Mouse (Mus musculus) CH12.LX (cell line): ENCODE data around the gene Gm3646. TPM values are rescaled to one million over a fixed set of nuclear protein-coding genes. Genes with fewer than 3 reads are reported as not detected.

Experiments used
- DNase-seq: peaks from one replicate; pipeline ENCODE4 v3.0.0-alpha.2; 2013; ENCODE audit errors: extremely low read depth
- H3K27ac ChIP-seq: 2 replicates; pipeline ENCODE4 v1.5.1; 2012; ENCODE audit warnings: low read depth, mild to moderate bottlenecking, control low read depth, moderate library complexity; ENCODE audit not compliant: insufficient read depth
- H3K27me3 ChIP-seq: replicated peaks from 2 replicates; pipeline ENCODE3; 2012; ENCODE audit warnings: inconsistent platforms
- H3K36me3 ChIP-seq, 2 experiments: replicated peaks in 1 of 2; 2 replicates each; pipeline versions ENCODE3 to v1.6.1; 2012; ENCODE audit warnings: inconsistent platforms in 1 of 2, low read length in 1 of 2, mild to moderate bottlenecking in 1 of 2, mixed read lengths in 1 of 2, moderate library complexity in 1 of 2; ENCODE audit not compliant: control insufficient read depth in 1 of 2, insufficient read depth in 1 of 2
- H3K4me1 ChIP-seq, 2 experiments: 2 replicates each; pipeline ENCODE4 v1.6.1; 2012; ENCODE audit warnings: inconsistent platforms in 1 of 2, moderate library complexity in 1 of 2; ENCODE audit not compliant: insufficient read depth in 2 of 2, control insufficient read depth in 1 of 2
- H3K4me2 ChIP-seq: 2 replicates; pipeline ENCODE4 v1.6.1; 2012; ENCODE audit warnings: low read depth, mild to moderate bottlenecking, control low read depth; ENCODE audit not compliant: poor library complexity, insufficient read depth, severe bottlenecking
- H3K4me3 ChIP-seq, 3 experiments: fragments of 150-350 bp in 1 of 3; sonication (generic) in 1 of 3; replicated peaks in 1 of 3; 2 replicates each; pipeline versions ENCODE3 to v1.5.1; 2011 to 2012; ENCODE audit warnings: low read depth in 2 of 3, low read length in 2 of 3, mild to moderate bottlenecking in 2 of 3, moderate library complexity in 2 of 3, control low read depth in 1 of 3, improper control_type of control experiment in 1 of 3, inconsistent platforms in 1 of 3, mixed read lengths in 1 of 3; ENCODE audit not compliant: poor library complexity in 1 of 3
- H3K79me2 ChIP-seq: replicated peaks from 2 replicates; pipeline ENCODE4 v1.6.1; 2012; ENCODE audit warnings: mild to moderate bottlenecking, moderate library complexity; ENCODE audit not compliant: control insufficient read depth, poor library complexity, insufficient read depth, severe bottlenecking; ENCODE audit errors: extremely low read depth
- H3K9ac ChIP-seq: 2 replicates; pipeline ENCODE4 v1.6.1; 2012; ENCODE audit warnings: low read depth, mild to moderate bottlenecking, control low read depth, moderate library complexity; ENCODE audit not compliant: insufficient read depth
- H3K9me3 ChIP-seq: replicated peaks from 2 replicates; pipeline ENCODE3; 2012; ENCODE audit warnings: low read length, inconsistent platforms, mixed read lengths
- CHD2 ChIP-seq: IDR thresholded peaks from 2 replicates; pipeline ENCODE4 v1.6.1; 2011; ENCODE audit warnings: low read length, improper control_type of control experiment
- CTCF ChIP-seq, 2 experiments: IDR thresholded peaks in 1 of 2; conservative IDR thresholded peaks in 1 of 2; 2 replicates each; pipeline ENCODE4 v1.5.1; 2011 to 2012; ENCODE audit warnings: low read depth in 2 of 2, low read length in 2 of 2, improper control_type of control experiment in 1 of 2, inconsistent platforms in 1 of 2, mild to moderate bottlenecking in 1 of 2, moderate library complexity in 1 of 2
- EP300 ChIP-seq: IDR thresholded peaks from 2 replicates; pipeline ENCODE4 v1.6.1; 2011; ENCODE audit warnings: low read length, improper control_type of control experiment
- ETS1 ChIP-seq: conservative IDR thresholded peaks from 2 replicates; pipeline ENCODE4 v1.6.1; 2012; ENCODE audit warnings: low read depth, mild to moderate bottlenecking, inconsistent platforms, low read length, improper control_type of control experiment, moderate library complexity
- GABPA ChIP-seq: IDR thresholded peaks from 2 replicates; pipeline ENCODE4 v1.6.1; 2012; ENCODE audit warnings: low read depth, low read length, improper control_type of control experiment, inconsistent platforms; ENCODE audit not compliant: insufficient replicate concordance
- HCFC1 ChIP-seq: IDR thresholded peaks from 2 replicates; pipeline ENCODE4 v1.6.1; 2012; ENCODE audit warnings: low read depth, mild to moderate bottlenecking, inconsistent platforms, low read length, improper control_type of control experiment
- IRF4 ChIP-seq: IDR thresholded peaks from 2 replicates; pipeline ENCODE4 v1.6.1; 2014; ENCODE audit warnings: low read depth, mild to moderate bottlenecking, inconsistent platforms, low read length, improper control_type of control experiment
- KAT2A ChIP-seq: IDR thresholded peaks from 2 replicates; pipeline ENCODE4 v1.6.1; 2012; ENCODE audit warnings: low read length, improper control_type of control experiment, inconsistent platforms; ENCODE audit not compliant: insufficient replicate concordance
- NELFE ChIP-seq: IDR thresholded peaks from 2 replicates; pipeline ENCODE4 v1.6.1; 2011; ENCODE audit warnings: low read depth, low read length, improper control_type of control experiment
- NRF1 ChIP-seq: IDR thresholded peaks from 2 replicates; pipeline ENCODE4 v1.6.1; 2014; ENCODE audit warnings: low read depth, mild to moderate bottlenecking, inconsistent platforms, low read length, improper control_type of control experiment, moderate library complexity
- POLR2A ChIP-seq: IDR thresholded peaks from 2 replicates; pipeline ENCODE4 v1.6.1; 2011; ENCODE audit warnings: low read depth, mild to moderate bottlenecking, improper control_type of control experiment, low read length
- RAD21 ChIP-seq: IDR thresholded peaks from 2 replicates; pipeline ENCODE4 v1.6.1; 2011; ENCODE audit warnings: low read depth, mild to moderate bottlenecking, low read length, improper control_type of control experiment, moderate library complexity
- TCF12 ChIP-seq: IDR thresholded peaks from 2 replicates; pipeline ENCODE4 v1.6.1; 2014; ENCODE audit warnings: low read depth, mild to moderate bottlenecking, inconsistent platforms, low read length, improper control_type of control experiment
- UBTF ChIP-seq: IDR thresholded peaks from 2 replicates; pipeline ENCODE4 v1.6.1; 2012; ENCODE audit warnings: low read depth, mild to moderate bottlenecking, inconsistent platforms, low read length, improper control_type of control experiment, moderate library complexity
- USF2 ChIP-seq: conservative IDR thresholded peaks from 2 replicates; pipeline ENCODE4 v1.6.1; 2011; ENCODE audit warnings: low read depth, low read length, improper control_type of control experiment
- dilution Hi-C: fragments of 300-500 bp; cut with MboI; formaldehyde crosslinking; loops from 2 replicates; pipeline ENCODE4 v1.14.3; 2020; ENCODE audit warnings: low sequenced_read_pairs; ENCODE audit not compliant: extremely low pct_unique_long_range_greater_than_20kb, extremely low pct_ligation_motif_present
- in situ Hi-C: fragments of 300-500 bp; cut with MboI; formaldehyde crosslinking; loops from 3 replicates; pipeline ENCODE4 v1.14.3; 2019; ENCODE audit warnings: low sequenced_read_pairs, low pct_ligation_motif_present, low pct_unique_long_range_greater_than_20kb, mixed read lengths
- polyA plus RNA-seq: library from polyadenylated mRNA; unstranded; fragments of >175 nt; gene quantifications from 2 replicates; pipeline ENCODE4 v1.2.1, GENCODE M21; 2012; ENCODE audit warnings: low read depth; ENCODE audit not compliant: insufficient read length
- total RNA-seq, 2 experiments: library from RNA; depleted of rRNA; stranded (reverse); fragments of 300-350 nt in 1 of 2; fragments of >200 nt in 1 of 2; gene quantifications; 2 replicates each; pipeline ENCODE4 v1.2.3; 2012 to 2014

Gene Gm3646
- total and polyA plus RNA-seq, 3 experiments, result not detected

DNA sequence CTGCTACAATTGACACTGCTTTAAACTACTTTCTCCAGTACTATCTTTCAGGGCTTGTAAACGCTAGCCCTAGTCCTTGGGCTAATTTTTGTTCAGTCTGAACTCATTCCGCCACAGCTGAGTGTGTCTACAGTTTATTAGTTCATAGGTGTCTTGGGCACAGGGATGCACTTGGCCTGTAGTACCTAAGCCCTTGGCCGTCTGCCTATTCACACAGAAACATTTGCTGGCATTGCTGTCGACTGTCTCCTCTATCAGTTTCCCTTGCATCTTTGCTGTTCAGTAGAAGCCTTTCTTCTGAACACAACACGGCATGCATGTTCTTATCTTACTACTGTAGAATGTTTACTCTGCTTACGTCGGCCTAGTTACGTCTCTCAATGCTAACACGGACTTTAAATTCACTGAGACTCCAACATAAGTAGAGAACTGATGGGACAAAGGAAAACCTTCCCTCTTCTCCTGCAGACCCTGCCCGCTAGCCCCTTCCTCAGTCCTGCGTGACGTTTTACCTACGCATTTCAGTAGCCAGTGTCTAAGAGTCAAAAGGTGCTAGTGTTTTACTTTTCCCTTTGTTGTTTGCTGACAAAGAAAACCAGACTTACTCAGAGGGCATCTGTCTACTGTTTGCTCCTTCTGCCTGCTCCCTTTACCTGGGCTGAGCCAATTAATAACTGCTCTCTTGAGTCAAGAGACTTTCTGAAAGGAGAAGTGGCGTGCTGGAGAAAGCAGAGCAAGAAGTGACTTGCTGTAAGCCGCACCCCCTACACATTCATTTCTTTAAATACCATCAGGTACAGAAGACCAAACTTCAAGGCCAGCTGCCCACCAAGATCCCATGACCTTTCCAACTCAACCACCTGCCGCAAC lies 25.8 kb downstream of the Gm3646 start:
- TF ChIP-seq CTCF (conservative IDR thresholded peaks at IDR 0.05 in 1 of 2, IDR thresholded peaks at IDR 0.05 in 1 of 2; ENCODE audit: low read depth in 2 of 2, low read length in 2 of 2), result no peak
- TF ChIP-seq CHD2, result no peak
- Histone ChIP-seq H3K4me3 (no peak overlapping the region), H3K36me3 (no peaks in the 10 kb centered on the region), H3K4me2 (no peak overlapping the region), H3K4me1 (peaks cover under 1 to 2% of the 10 kb centered on the region in 2 experiments; a peak in 2 of 4 replicates), H3K27ac (no peak overlapping the region), H3K9ac (no peak overlapping the region), H3K27me3 (no peaks in the 10 kb centered on the region), H3K9me3 (no peaks in the 10 kb centered on the region), H3K79me2 (no peaks in the 10 kb centered on the region)
- DNase-seq, result no peak
- dilution Hi-C loops (no loop called here), in situ Hi-C loops (no loop called here)

DNA sequence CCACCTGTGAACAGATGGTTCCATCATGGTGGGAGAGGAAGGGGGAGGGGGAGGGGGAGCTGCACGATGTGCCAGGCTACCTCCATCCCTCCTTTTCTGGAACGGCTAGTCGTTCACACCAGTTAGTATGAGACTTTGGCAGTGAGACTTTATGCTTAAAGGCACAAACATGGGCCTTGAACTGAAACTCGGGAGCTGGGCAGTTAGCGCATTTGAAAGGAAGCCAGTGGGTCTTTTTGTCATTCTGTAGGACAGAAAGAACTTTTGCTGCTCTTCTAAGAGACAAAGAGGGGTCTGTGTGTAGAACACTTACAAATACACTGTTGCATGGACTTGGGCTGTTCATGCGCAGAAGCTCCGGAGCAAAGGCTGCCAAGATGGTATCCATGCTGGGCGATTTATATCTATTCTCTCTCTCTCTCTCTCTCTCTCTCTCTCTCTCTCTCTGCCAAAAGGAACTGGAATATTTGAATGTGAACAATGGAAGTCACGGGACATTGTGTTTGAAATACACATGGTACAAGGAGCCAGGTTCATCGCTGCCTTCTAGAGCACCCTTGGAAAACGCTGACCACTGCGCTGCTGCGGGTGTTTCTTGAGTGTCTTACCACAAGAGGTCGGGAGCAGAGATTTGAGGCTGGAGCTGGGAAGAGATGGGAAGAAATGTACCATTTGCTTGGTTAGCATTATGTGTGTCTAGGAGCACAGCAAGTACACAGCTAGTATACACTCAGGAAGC lies 31.0 kb downstream of the Gm3646 start:
- in situ Hi-C loops (no loop called here), dilution Hi-C loops (no loop called here)

DNA sequence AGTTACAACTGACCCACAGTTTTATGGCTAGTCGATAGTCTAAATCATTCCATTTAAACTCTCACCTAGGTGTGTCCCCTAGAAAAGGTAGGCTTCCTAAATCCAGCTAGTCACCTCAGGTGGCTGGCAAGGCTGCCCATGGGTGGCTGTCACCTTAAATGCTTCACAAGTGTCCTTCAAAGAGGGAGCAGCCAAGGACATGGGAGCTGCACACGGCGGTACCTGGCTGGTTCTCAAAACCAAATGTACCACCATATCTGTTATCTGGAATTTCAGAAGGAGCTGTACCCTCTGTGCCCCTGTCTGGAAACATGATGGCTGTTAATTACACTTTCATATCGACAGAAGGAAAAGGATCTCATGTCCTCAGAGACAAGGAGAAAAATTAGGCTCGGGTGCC lies 31.6 kb downstream of the Gm3646 start:
- Histone ChIP-seq H3K4me1 (peaks cover 0 to 2% of the 10 kb centered on the region in 2 experiments; a peak in 1 of 4 replicates), H3K4me3 (no peak overlapping the region), H3K27ac (no peak overlapping the region), H3K27me3 (no peaks in the 10 kb centered on the region), H3K4me2 (no peak overlapping the region), H3K36me3 (no peaks in the 10 kb centered on the region), H3K9me3 (no peaks in the 10 kb centered on the region), H3K79me2 (no peaks in the 10 kb centered on the region), H3K9ac (no peak overlapping the region)
- TF ChIP-seq POLR2A (no peak), KAT2A (no peak), ETS1 (no peak), USF2 (no peak), IRF4 (no peak), GABPA (no peak), EP300 (no peak), TCF12 (no peak), HCFC1 (no peak)
- dilution Hi-C loops (no loop called here), in situ Hi-C loops (no loop called here)
- no peak for DNase-seq

More for the DNA sequence above, 31.0 kb downstream of the Gm3646 start:
- Histone ChIP-seq H3K79me2 (no peaks in the 10 kb centered on the region), H3K4me3 (no peak overlapping the region), H3K4me1 (peaks cover 0 to 2% of the 10 kb centered on the region in 2 experiments; a peak in 1 of 4 replicates), H3K27me3 (no peaks in the 10 kb centered on the region), H3K27ac (no peak overlapping the region), H3K36me3 (no peaks in the 10 kb centered on the region), H3K9ac (no peak overlapping the region), H3K9me3 (no peaks in the 10 kb centered on the region), H3K4me2 (no peak overlapping the region)
- no peak for DNase-seq
- TF ChIP-seq CTCF (conservative IDR thresholded peaks at IDR 0.05 in 1 of 2, IDR thresholded peaks at IDR 0.05 in 1 of 2; ENCODE audit: low read depth in 2 of 2, low read length in 2 of 2) (no peak), RAD21 (no peak), NELFE (no peak), HCFC1 (no peak), UBTF (no peak), NRF1 (no peak)
